Mouse (Mus musculus): Measurements from ENCODE around the gene Tcf20.

- no peak for TF ChIP-seq POLR2A (IDR thresholded peaks at IDR 0.05; ENCODE audit: insufficient read depth, low read depth, low read length)
- TF ChIP-seq CTCF (IDR thresholded peaks at IDR 0.05; ENCODE audit: insufficient read depth, low read depth, low read length) = no peak
These were observed 50.2 kb downstream of the Tcf20 start for GRCm38 (mm10) chr15:82937428-82937992.

Measured in olfactory bulb, adult 2 months (tissue).